Mouse (Mus musculus) G1E (cell line): ENCODE data around the gene Pygo1.

Source experiments
- CTCF ChIP-seq: IDR thresholded peaks from 2 replicates; pipeline ENCODE4 v1.5.1; 2012; ENCODE audit warnings: low read depth, low read length, inconsistent platforms, mixed read lengths
- GATA1 ChIP-seq: IDR thresholded peaks from 2 replicates; pipeline ENCODE4 v1.6.1; 2012; ENCODE audit warnings: borderline replicate concordance, low read length, inconsistent platforms, mixed read lengths
- GATA2 ChIP-seq: IDR thresholded peaks from 2 replicates; pipeline ENCODE4 v1.6.1; 2012; ENCODE audit warnings: low read depth, low read length, inconsistent platforms, borderline replicate concordance
- POLR2AphosphoS5 ChIP-seq: IDR thresholded peaks from 2 replicates; pipeline ENCODE4 v1.6.1; 2012; ENCODE audit warnings: low read depth, low read length, inconsistent platforms; ENCODE audit not compliant: insufficient replicate concordance
- TAL1 ChIP-seq: conservative IDR thresholded peaks from 2 replicates; pipeline ENCODE4 v1.6.1; 2012; ENCODE audit warnings: low read depth, low read length, inconsistent platforms, mixed read lengths

- TF ChIP-seq CTCF (no peak), TAL1 (no peak), GATA1 (no peak), POLR2AphosphoS5 (no peak), GATA2 (no peak)
These were observed 33.3 kb downstream of the Pygo1 start, which contains the start of the genes Dyx1c1 and Gm44503 for GRCm38 (mm10) chr9:72958521-72959450.
